Mouse (Mus musculus) heart, postnatal 25 days (tissue): ENCODE data around the gene Ostf1. TPM values are rescaled to one million over a fixed set of nuclear protein-coding genes. Genes with fewer than 3 reads are reported as not detected.
"Not testable (repeated sequence)": the region's sequence is repeated elsewhere in the genome, so short reads cannot be mapped to it uniquely, and the experiment has no call there.

Source experiments
- DNase-seq: peaks from one replicate; pipeline ENCODE4 v3.0.0; 2022; ENCODE audit warnings: low spot score
- intact Hi-C: fragments of 180-260 bp; cut with DNase I; formaldehyde crosslinking; loops from one replicate; pipeline ENCODE4 v1.15.1; 2025
- total RNA-seq, 2 experiments: library from RNA; stranded (reverse); gene quantifications; 2 replicates each; pipeline ENCODE4 v1.2.3; 2021

Ostf1 gene
- total RNA-seq, 2 experiments from 2014 or later = 38.1 to 41.2 TPM

- intact Hi-C loops = no loop called here
- no peak for DNase-seq
Observed at GRCm38 (mm10) chr19:18608975-18609374, 22.6 kb downstream of the Ostf1 start.

DNA sequence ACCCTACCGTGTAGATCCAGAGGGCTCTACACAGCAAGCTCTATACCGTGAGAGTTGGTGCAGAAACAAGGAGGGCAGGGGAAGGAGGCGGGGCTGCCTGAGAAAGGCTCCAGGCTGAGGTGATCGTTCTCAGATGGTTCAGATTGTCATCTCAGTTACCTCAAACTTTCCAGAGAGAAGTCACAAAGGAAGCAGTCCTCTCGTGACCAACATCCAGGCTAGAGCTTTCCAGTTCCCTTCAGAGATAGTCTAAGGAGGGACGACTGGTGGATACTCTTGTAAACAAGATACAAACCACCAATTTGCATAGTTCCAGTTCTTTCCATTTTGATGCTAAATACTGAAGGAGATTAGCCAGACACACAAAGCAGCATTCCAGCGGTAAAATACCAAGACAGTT lies 23.7 kb downstream of the Ostf1 start:
- no peak for DNase-seq
- intact Hi-C loops = no loop called here

GRCm38 (mm10) chr19:18603011-18603410 lies 28.6 kb downstream of the Ostf1 start:
- intact Hi-C loops = no loop called here
- no peak for DNase-seq

DNA sequence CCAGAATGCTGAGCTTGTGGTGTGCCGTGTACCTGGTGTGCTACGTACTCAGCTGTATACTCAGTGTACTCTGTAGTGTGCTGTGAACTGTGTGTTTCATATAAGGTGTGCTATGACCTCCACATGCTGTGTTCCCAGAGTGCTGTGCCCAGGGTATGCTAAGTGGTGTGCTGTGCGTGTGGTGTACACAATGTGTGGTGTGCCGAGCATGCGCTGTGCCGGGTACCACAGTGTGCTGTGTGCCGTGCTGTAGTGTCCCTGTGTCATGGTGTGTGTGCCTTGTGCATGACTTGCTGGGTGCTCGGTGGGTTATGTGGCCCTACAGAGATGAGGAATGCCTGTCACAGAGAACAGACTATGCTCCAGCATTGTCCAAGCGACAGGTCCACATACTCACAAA lies 31.0 kb downstream of the Ostf1 start:
- DNase-seq = no peak
- intact Hi-C loops = no loop called here

- intact Hi-C loops = no loop called here
- DNase-seq = no peak
Observed at GRCm38 (mm10) chr19:18599650-18600049, 32.0 kb downstream of the Ostf1 start.

- intact Hi-C loops = no loop called here
- DNase-seq = no peak
Observed at GRCm38 (mm10) chr19:18599051-18599450, 32.6 kb downstream of the Ostf1 start.

DNA sequence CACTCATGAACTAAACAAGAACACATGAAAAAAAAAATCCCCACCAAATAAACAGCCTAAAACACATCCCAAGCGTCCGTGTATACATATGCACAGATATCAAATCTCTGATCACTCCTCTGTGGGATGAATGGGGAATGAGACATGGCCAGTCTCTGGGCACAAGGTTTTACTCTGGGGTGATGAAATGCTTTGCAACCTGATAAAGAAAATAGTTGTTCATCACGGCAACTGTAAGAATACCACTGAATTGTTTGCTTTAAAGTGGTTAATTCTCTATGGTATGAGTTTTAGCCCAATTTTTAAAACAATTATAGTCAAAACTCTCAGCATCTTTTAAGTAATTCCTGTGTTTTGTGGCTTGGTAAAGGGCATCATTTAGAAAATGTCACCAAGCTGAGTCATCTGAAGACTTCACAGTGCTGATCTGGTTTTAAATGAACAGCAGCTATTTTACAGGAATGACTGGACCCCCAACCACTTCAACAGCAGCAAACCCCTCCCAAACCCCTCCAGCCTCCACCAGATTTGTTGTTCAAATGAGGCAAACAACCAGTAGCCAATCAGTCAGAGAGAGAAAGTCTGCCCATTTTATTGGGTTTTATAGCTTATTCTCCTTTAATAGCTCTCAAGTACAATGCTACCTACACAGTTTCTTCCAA lies 33.2 kb downstream of the Ostf1 start:
- intact Hi-C loops = no loop called here
- DNase-seq = no peak

DNA sequence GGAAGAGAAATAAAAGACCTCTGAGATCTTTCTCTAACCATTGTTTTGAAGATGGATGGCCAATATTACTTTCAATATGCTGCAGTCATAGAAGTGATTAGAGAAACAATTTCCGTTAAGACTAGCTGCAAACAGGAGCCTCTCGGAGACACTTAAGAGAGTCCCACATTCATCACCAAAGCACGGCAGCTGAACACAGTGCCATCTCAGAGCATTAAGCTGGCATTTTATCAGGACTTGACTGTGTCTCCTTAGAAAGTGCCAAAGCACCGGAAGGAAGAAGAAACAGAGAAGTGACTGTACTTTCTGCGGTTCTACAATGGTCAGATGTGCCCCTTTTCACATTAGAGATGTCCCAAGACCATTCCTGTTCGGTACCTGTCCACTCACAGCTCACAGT lies 33.9 kb downstream of the Ostf1 start:
- intact Hi-C loops = no loop called here
- DNase-seq = no peak

- DNase-seq = no peak
- intact Hi-C loops = no loop called here
Observed at GRCm38 (mm10) chr19:18596876-18597275, 34.7 kb downstream of the Ostf1 start.

DNA sequence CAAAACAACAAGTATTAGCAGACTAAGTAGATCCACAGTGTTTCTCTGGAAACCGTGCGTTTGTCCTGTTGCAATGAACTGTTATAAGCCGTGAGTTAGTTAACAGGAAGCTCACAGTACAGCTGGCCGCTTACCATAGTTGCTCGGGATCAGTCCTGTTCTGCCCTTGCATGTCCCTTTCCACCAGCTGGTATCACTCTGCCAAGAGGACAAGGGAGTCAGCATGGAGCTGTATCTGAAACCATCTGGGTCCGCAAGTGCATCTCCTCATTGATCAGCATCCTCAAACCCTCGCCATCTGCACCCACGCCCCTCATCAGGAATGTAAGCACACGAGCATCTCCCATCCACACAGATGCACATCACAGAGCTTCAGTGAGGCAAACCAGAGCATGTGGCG lies 37.9 kb downstream of the Ostf1 start:
- intact Hi-C loops = loop anchor here (5.0 kb wide), 1 partner anchor 39 kb away; the partner anchor contains the start of genes Nmrk1 and Ostf1
- DNase-seq = no peak

- no peak for DNase-seq
- intact Hi-C loops = loop anchor here (5.0 kb wide), 1 partner anchor 39 kb away; the partner anchor contains the start of genes Nmrk1 and Ostf1
Observed at GRCm38 (mm10) chr19:18592919-18593318, 38.7 kb downstream of the Ostf1 start.

- intact Hi-C loops = loop anchor here (5.0 kb wide), 1 partner anchor 41 kb away; the partner anchor contains the start of genes Nmrk1 and Ostf1
- no peak for DNase-seq
Observed at GRCm38 (mm10) chr19:18590942-18591354, 40.7 kb downstream of the Ostf1 start.

DNA sequence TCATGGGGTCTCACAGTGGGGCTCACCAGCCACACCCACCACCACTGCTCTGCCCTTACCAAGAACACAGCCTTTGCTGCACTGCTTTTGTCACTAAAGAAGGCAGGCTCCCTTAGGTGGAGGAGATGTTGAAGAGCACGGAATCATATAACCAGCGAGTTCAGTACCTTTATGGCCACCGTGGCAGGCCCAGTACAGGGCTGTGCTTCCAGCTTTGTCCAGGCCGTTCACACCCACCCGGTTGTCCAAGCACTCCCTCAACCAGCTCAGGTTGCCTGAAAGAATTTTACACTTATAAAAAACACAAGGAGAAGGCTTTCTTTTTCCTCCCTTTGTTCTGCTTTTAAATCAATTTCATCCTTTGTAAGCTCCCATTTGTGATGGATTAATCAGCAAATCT lies 41.4 kb downstream of the Ostf1 start:
- intact Hi-C loops = loop anchor here (5.0 kb wide), 1 partner anchor 42 kb away; the partner anchor contains the start of genes Nmrk1 and Ostf1
- DNase-seq = no peak

GRCm38 (mm10) chr19:18589276-18589675 lies 42.3 kb downstream of the Ostf1 start:
- DNase-seq = no peak
- intact Hi-C loops = no loop called here

GRCm38 (mm10) chr19:18588801-18589200 lies 42.8 kb downstream of the Ostf1 start:
- DNase-seq, intact Hi-C loops: not testable (repeated sequence)

GRCm38 (mm10) chr19:18588243-18588642 lies 43.4 kb downstream of the Ostf1 start:
- DNase-seq = no peak
- intact Hi-C loops = no loop called here

- intact Hi-C loops = no loop called here
- DNase-seq = no peak
Observed at GRCm38 (mm10) chr19:18587118-18587517, 44.5 kb downstream of the Ostf1 start.

DNA sequence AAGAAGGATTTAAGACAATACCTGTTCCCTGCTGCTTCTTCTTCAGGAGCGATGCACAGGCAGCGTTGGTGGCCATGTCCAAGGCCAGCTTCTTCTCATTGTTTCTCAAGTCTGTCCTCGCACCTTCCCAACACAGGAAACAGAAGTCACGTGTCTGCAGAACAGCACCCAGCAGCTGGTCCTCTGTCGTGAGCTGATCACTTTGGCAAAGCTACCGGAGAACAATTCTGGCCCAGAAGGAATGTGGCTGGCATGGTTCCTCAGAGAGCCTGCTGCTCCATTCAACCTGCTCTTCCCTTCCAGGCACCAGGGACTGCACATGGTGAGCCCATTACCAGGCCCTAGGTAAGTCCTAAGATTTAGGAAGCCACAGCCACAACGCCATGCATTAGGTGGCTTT lies 47.0 kb downstream of the Ostf1 start:
- intact Hi-C loops = no loop called here

GRCm38 (mm10) chr19:18583706-18584105 lies 47.9 kb downstream of the Ostf1 start:
- DNase-seq = no peak
- intact Hi-C loops = no loop called here

More for the DNA sequence above, 47.0 kb downstream of the Ostf1 start:
- DNase-seq = no peak

DNA sequence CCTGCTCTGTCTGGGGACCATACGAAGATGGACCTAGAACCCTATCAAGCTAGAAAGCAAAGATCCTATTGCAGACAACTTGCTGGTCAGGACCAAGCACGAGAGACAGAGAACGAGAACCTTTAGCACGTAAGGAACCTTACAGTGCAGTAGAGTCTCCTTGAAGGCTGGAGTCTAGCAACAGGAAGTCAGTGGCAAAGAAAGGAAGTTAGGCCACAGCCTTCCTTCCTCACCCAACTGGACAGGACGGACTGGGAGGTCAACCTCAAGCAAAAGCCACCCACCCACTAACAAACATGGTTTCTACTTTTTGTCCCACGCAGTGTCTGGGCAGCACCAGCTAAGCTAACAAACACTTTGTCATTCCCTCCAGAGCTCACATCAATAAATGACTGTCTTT lies 48.7 kb downstream of the Ostf1 start:
- no peak for DNase-seq
- intact Hi-C loops = no loop called here

DNA sequence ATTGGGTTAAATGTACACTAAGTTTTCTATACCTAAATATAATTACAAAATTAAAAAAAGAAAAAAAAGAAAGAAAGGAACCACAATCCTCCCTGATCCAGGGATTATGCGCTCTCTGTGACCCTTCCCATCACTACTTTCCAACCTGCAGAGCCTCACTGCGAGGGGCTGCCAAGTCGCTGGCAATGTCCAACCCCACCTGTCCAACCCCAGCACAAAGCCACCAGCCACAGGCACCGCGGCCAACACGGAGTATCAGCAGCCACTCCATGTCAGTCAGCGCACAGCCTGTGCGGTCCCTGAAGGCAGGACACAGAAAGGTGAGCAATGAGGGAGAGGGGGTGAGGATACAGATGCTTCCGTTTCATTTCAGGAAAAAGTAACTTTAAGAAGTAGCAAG lies 49.4 kb downstream of the Ostf1 start:
- DNase-seq = no peak
- intact Hi-C loops = no loop called here

DNA sequence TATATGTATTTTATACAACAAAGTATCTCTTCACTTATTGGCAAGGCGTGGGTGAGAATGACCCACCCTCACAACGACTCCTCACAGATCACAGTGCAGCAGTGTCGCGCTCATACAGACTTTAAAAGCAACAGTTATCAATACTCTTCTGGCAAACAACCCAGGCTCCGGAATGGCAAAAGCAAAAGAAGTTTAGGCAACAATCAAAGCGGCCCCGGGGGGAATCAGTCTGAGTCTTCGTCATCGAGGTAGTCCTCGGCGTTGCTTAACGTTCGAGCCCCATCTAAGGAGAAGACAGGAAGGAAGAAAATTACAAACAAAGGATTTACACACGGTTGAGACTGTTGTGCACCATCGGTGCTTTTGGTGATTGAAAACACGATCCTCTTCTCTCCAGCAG lies 50.6 kb downstream of the Ostf1 start:
- intact Hi-C loops = no loop called here
- DNase-seq = no peak
